Mouse (Mus musculus) frontal cortex, postnatal 25 days (tissue): ENCODE measurements at regions not wholly inside any gene's neighbourhood (a gene's known extent, or its start where the extent isn't known, plus 50 kb on each side); places are given as distances from the start of the nearest gene placed in this dataset.

Source experiments
- DNase-seq, 2 experiments: peaks; one replicate each; pipeline ENCODE4 v3.0.0; 2022; ENCODE audit warnings: low spot score in 2 of 2

- DNase-seq: no peak
These were observed 117.3 kb downstream of the Tmsb4x start for GRCm38 (mm10) chrX:167091841-167092240.

GRCm38 (mm10) chrX:167088930-167089329 is 120.2 kb downstream of the Tmsb4x start:
- DNase-seq: no peak

- DNase-seq: no peak
These were observed 120.7 kb downstream of the Tmsb4x start for GRCm38 (mm10) chrX:167088438-167088837.

- DNase-seq: no peak
These were observed 128.3 kb downstream of the Tmsb4x start for GRCm38 (mm10) chrX:167080821-167081220.

GRCm38 (mm10) chrX:167069075-167069474 is 140.0 kb downstream of the Tmsb4x start:
- DNase-seq: no peak

- DNase-seq: no peak
These were observed 141.2 kb downstream of the Tmsb4x start for GRCm38 (mm10) chrX:167067918-167068317.

- DNase-seq: no peak
These were observed 145.2 kb downstream of the Tmsb4x start for GRCm38 (mm10) chrX:167063881-167064280.

- no peak for DNase-seq
These were observed 156.7 kb downstream of the Tmsb4x start for GRCm38 (mm10) chrX:167052456-167052855.

GRCm38 (mm10) chrX:167050066-167050465 is 159.0 kb downstream of the Tmsb4x start:
- no peak for DNase-seq

GRCm38 (mm10) chrX:167049191-167049968 is 159.7 kb downstream of the Tmsb4x start:
- DNase-seq: no peak

GRCm38 (mm10) chrX:167037971-167038370 is 171.1 kb downstream of the Tmsb4x start:
- no peak for DNase-seq

GRCm38 (mm10) chrX:167036355-167036754 is 172.8 kb downstream of the Tmsb4x start:
- no peak for DNase-seq

GRCm38 (mm10) chrX:167035639-167036038 is 173.5 kb downstream of the Tmsb4x start:
- DNase-seq: no peak

GRCm38 (mm10) chrX:167033091-167033490 is 176.0 kb downstream of the Tmsb4x start:
- DNase-seq: no peak

- no peak for DNase-seq
These were observed 176.5 kb downstream of the Tmsb4x start for GRCm38 (mm10) chrX:167032586-167032985.

- no peak for DNase-seq
These were observed 177.6 kb downstream of the Tmsb4x start for GRCm38 (mm10) chrX:167031543-167031942.

- no peak for DNase-seq
These were observed 193.5 kb downstream of the Tmsb4x start for GRCm38 (mm10) chrX:167015602-167016001.

- DNase-seq: no peak
These were observed 194.8 kb downstream of the Tmsb4x start for GRCm38 (mm10) chrX:167014322-167014721.

GRCm38 (mm10) chrX:167012891-167013290 is 196.2 kb downstream of the Tmsb4x start:
- no peak for DNase-seq

GRCm38 (mm10) chrX:167011977-167012542 is 197.1 kb downstream of the Tmsb4x start:
- DNase-seq: no peak

GRCm38 (mm10) chrX:166995855-166996254 is 213.3 kb downstream of the Tmsb4x start:
- no peak for DNase-seq

GRCm38 (mm10) chrX:166981003-166981402 is 228.1 kb downstream of the Tmsb4x start:
- DNase-seq: no peak

GRCm38 (mm10) chrX:166980504-166980903 is 228.6 kb downstream of the Tmsb4x start:
- DNase-seq: no peak
